Mouse (Mus musculus): Measurements from ENCODE around the gene Krtap7-1.

GRCm38 (mm10) chr16:89517635-89518034 lies 9.5 kb upstream of the Krtap7-1 start:
- TF ChIP-seq CTCF (IDR thresholded peaks at IDR 0.05; ENCODE audit: borderline replicate concordance, extremely low read depth, insufficient read depth, insufficient read length) (peak; percentile 66), POLR2A (IDR thresholded peaks at IDR 0.05; ENCODE audit: borderline replicate concordance, extremely low read depth, insufficient read depth, insufficient read length, poor library complexity, severe bottlenecking) (no peak)

Measured in brain, embryonic 14.5 days (tissue).